Mouse (Mus musculus) thymus, adult 2 months (tissue): ENCODE measurements around the gene Polr2a. TPM values are rescaled to one million over a fixed set of nuclear protein-coding genes. Genes with fewer than 3 reads are reported as not detected.

ENCODE experiments used
- DNase-seq: peaks from one replicate; pipeline ENCODE4 v3.0.0; 2021
- H3K27ac ChIP-seq: fragments of 200-500 bp; 2 replicates; pipeline ENCODE4 v1.5.1; 2012; ENCODE audit warnings: low read length, control low read depth; ENCODE audit not compliant: control insufficient read depth, insufficient read depth
- H3K27me3 ChIP-seq: fragments of 200-500 bp; 2 replicates; pipeline ENCODE4 v1.6.1; 2012; ENCODE audit warnings: mild to moderate bottlenecking, low read length, moderate library complexity, mixed read lengths; ENCODE audit not compliant: control insufficient read depth, insufficient read depth
- H3K36me3 ChIP-seq: fragments of 200-500 bp; 2 replicates; pipeline ENCODE4 v1.6.1; 2012; ENCODE audit warnings: mild to moderate bottlenecking, low read length, moderate library complexity; ENCODE audit not compliant: control insufficient read depth, insufficient read depth
- H3K4me1 ChIP-seq: fragments of 200-500 bp; replicated peaks from 2 replicates; pipeline ENCODE4 v1.6.1; 2012; ENCODE audit warnings: low read length; ENCODE audit not compliant: control insufficient read depth, insufficient read depth
- H3K4me3 ChIP-seq: fragments of 200-500 bp; 2 replicates; pipeline ENCODE4 v1.5.1; 2012; ENCODE audit warnings: mild to moderate bottlenecking, low read length, control low read depth, moderate library complexity; ENCODE audit not compliant: control insufficient read depth, insufficient read depth
- CTCF ChIP-seq: fragments of 200-500 bp; IDR thresholded peaks from 2 replicates; pipeline ENCODE4 v1.5.1; 2012; ENCODE audit warnings: mild to moderate bottlenecking, control low read depth, low read length, moderate library complexity, borderline replicate concordance; ENCODE audit not compliant: control insufficient read depth, poor library complexity, insufficient read depth; ENCODE audit errors: extremely low read depth
- POLR2A ChIP-seq: fragments of 200-500 bp; IDR thresholded peaks from 2 replicates; pipeline ENCODE4 v1.6.1; 2012; ENCODE audit warnings: mild to moderate bottlenecking, low read length, control low read depth, moderate library complexity; ENCODE audit not compliant: control insufficient read depth, poor library complexity, insufficient read depth; ENCODE audit errors: extremely low read depth
- WGBS: fragments of 180-500 bp; shearing (Covaris S2); methylation state at CpG from one replicate; pipeline ENCODE4 v1.1.7; 2018; 5-methylcytosine and 5-hydroxymethylcytosine counted together
- polyA plus RNA-seq: library from polyadenylated mRNA; depleted of rRNA; stranded (reverse); fragments of >200 nt; gene quantifications from 2 replicates; pipeline ENCODE4 v1.2.3, GENCODE M21; 2012

Gene Polr2a
- polyA plus RNA-seq, 1 experiment, result 113 TPM

DNA sequence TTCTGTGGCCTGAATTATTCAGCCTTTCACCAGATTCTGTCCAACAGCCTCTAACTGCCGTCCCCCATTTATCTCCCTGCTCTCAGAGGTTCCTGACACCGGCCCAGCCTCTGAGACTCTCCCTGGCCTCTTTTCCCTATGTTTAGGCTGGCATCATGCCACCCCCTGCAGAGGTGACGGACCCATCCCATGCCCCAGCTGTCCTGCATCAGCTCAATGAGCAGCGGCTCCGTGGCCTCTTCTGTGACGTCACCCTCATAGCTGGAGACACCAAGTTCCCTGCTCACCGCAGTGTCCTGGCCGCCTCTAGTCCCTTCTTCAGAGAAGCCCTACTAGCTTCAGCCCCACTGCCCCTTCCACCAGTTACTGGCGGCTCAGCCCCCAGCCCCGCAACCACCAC, 17.3 kb upstream of the Polr2a start:
- Histone ChIP-seq H3K36me3 (no peaks in the 10 kb centered on the region), H3K27ac (no peak overlapping the region), H3K4me1 (no peaks in the 10 kb centered on the region), H3K4me3 (no peak overlapping the region), H3K27me3 (no peaks in the 10 kb centered on the region)
- DNase-seq, result no peak
- no peak for TF ChIP-seq CTCF
- TF ChIP-seq POLR2A, result no peak
- WGBS, result 97% methylated on average over 10 of the region's 10 CpGs

- H3K4me1 ChIP-seq, result no peaks in the 10 kb centered on the region
- H3K36me3 ChIP-seq, result no peaks in the 10 kb centered on the region
- TF ChIP-seq CTCF (no peak), POLR2A (no peak)
- no peaks in the 10 kb centered on the region for H3K27me3 ChIP-seq
- WGBS, result 74% methylated on average over 5 of the region's 5 CpGs
- H3K4me3 ChIP-seq, result no peak overlapping the region
- no peak for DNase-seq
- no peak overlapping the region for H3K27ac ChIP-seq
Observed at GRCm38 (mm10) chr11:69774961-69775360, 16.5 kb upstream of the Polr2a start.

- no peak for DNase-seq
- TF ChIP-seq CTCF, result no peak
- TF ChIP-seq POLR2A, result no peak
- H3K27ac ChIP-seq, result no peak overlapping the region
- H3K4me1 ChIP-seq, result peaks cover 22% of the 10 kb centered on the region
- WGBS, result 91% methylated on average over 4 of the region's 4 CpGs
- H3K27me3 ChIP-seq, result no peaks in the 10 kb centered on the region
- H3K4me3 ChIP-seq, result no peak overlapping the region
- no peaks in the 10 kb centered on the region for H3K36me3 ChIP-seq
Observed at GRCm38 (mm10) chr11:69767625-69767909, 9.1 kb upstream of the Polr2a start.

GRCm38 (mm10) chr11:69766872-69767624, 8.6 kb upstream of the Polr2a start:
- 88% methylated on average over 13 of the region's 13 CpGs for WGBS
- Histone ChIP-seq H3K27ac (no peak overlapping the region), H3K4me1 (peaks cover 22% of the 10 kb centered on the region), H3K4me3 (no peak overlapping the region), H3K27me3 (no peaks in the 10 kb centered on the region), H3K36me3 (no peaks in the 10 kb centered on the region)
- DNase-seq, result no peak
- TF ChIP-seq CTCF, result no peak

DNA sequence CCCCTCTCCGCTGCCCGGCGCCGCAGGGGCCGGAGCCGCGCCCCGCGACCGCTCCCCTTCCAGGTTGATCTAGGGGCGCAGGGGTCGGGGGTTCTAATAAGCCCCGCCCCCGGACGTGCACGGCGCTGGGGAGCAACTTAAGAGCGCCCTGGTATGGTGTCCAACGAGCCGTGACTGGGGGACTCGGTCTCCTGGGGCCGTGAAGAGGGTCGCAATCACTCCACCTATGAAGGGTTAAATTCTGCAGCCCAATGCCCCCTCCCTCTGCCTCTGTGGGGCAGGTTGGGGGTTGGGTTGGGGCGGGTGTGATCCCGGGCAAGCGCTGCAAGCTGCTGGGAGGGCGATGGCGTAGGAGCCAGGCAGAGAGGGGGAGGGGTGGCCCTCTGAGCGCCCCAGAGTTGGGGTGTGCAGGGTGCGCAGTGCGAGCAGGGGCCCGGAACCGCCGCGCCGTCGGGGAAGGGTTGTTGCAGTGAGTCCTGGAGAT, 7.7 kb upstream of the Polr2a start:
- Histone ChIP-seq H3K27ac (peak overlapping the region; percentile 63), H3K4me1 (peaks cover 26% of the 10 kb centered on the region), H3K36me3 (no peaks in the 10 kb centered on the region), H3K27me3 (no peaks in the 10 kb centered on the region), H3K4me3 (peak overlapping the region; percentile 89)
- whole genome bisulfite sequencing, result under 1% methylated on average over 37 of the region's 37 CpGs
- TF ChIP-seq CTCF (0 out of 2 replicates have a peak, but pooled peaks have one; percentile 10), POLR2A (peak; percentile 12; the same call in 1 of the 2 replicates)
- DNase-seq, result peak; percentile 88

- H3K4me3 ChIP-seq, result peak within 1 kb of the TSS; percentile 89
- peak within 1 kb of the TSS; percentile 72 for H3K27ac ChIP-seq
- TF ChIP-seq POLR2A (peak; percentile 15), CTCF (no peak)
- peaks cover 26% of the 10 kb centered on the region for H3K4me1 ChIP-seq
- WGBS, result 17% methylated on average over 46 of the region's 55 CpGs
- DNase-seq, result peak; percentile 49
- H3K36me3 ChIP-seq, result no peaks in the 10 kb centered on the region
- no peaks in the 10 kb centered on the region for H3K27me3 ChIP-seq
Observed at GRCm38 (mm10) chr11:69765221-69766125, 7.0 kb upstream of the Polr2a start, which contains the start of gene Zbtb4. Zbtb4 (plus strand) TSS chr11:69765912.
